Mouse (Mus musculus): ENCODE measurements around the gene Vps35l. TPM values are rescaled to one million over a fixed set of nuclear protein-coding genes. Genes with fewer than 3 reads are reported as not detected.
A peak's percentile ranks its signal among the peaks of the same experiment; 100 is the strongest.

Vps35l gene
- total and polyA plus RNA-seq, 2 experiments from 2014 or later, result 41.0 to 63.8 TPM

DNA sequence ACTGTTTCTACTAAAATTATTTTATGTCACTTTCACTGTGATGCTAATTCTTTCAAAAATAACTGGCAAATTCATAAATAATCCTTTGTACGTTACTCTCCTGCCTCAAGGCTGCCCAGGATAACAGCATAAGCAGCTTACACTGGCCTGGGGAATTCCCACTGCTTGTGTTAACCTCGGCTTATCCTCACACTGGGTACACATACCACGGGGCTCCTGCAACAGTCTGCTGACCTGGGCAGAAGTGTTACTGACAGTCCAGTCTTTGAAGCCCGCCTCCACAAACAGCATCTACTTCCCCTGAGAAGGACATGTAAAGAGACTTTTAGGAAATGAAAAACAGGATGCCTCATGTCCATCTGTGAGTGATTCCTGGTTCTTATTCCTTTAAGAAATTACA is 102.9 kb downstream of the Vps35l start:
- Histone ChIP-seq H3K4me2 (ENCODE audit: low read depth, low read length) (no peak overlapping the region), H3K27me3 (ENCODE audit: control insufficient read depth, insufficient read depth, low read length) (no peaks in the 10 kb centered on the region), H3K9ac (replicated peaks; ENCODE audit: low read depth, low read length) (no peak overlapping the region), H3K4me3 (ENCODE audit: low read depth, low read length) (no peak overlapping the region), H3K9me3 (replicated peaks; ENCODE audit: control insufficient read depth, low read length) (no peaks in the 10 kb centered on the region), H3K4me1 (ENCODE audit: control insufficient read depth, insufficient read depth) (no peaks in the 10 kb centered on the region; the same call in 1 of the 2 replicates), H3K27ac (ENCODE audit: low read depth) (no peak overlapping the region), H3K36me3 (replicated peaks; ENCODE audit: control insufficient read depth, insufficient read depth, low read length) (peaks cover 80% of the 10 kb centered on the region)
- no peak for DNase-seq (ENCODE audit: low spot score)
- WGBS, result 56% methylated on average over 4 of the region's 4 CpGs
- ATAC-seq (ENCODE audit: insufficient read depth, low read depth), result no peak
- no peak for TF ChIP-seq EP300 (IDR thresholded peaks at IDR 0.05; ENCODE audit: low read depth)
- TF ChIP-seq CTCF (IDR thresholded peaks at IDR 0.05; ENCODE audit: low read depth), result no peak

DNA sequence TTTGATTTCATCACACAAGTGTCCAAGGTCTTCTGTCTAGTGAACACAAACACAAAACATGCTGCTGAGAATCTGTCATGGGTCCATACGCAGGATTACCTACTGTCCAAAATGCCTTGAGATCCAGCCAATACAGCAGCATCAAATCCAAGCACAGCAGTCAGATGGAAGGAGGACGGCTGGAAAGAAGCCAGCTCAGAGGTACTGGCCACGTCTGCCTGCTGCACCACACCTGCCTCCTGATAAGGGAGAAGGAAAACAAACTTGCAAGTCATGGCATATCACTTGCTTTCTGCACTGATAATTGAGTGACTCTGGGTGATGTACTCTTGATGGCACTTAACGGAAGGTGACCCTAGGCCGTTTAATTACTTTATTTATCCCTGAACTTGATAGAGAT is 105.1 kb downstream of the Vps35l start:
- Histone ChIP-seq H3K27me3 (ENCODE audit: control insufficient read depth, insufficient read depth, low read length) (no peaks in the 10 kb centered on the region), H3K4me1 (ENCODE audit: control insufficient read depth, insufficient read depth) (peaks cover 19% of the 10 kb centered on the region), H3K4me2 (ENCODE audit: low read depth, low read length) (no peak overlapping the region), H3K9me3 (replicated peaks; ENCODE audit: control insufficient read depth, low read length) (no peaks in the 10 kb centered on the region), H3K36me3 (replicated peaks; ENCODE audit: control insufficient read depth, insufficient read depth, low read length) (peaks cover 76% of the 10 kb centered on the region), H3K9ac (replicated peaks; ENCODE audit: low read depth, low read length) (no peak overlapping the region), H3K27ac (ENCODE audit: low read depth) (no peak overlapping the region), H3K4me3 (ENCODE audit: low read depth, low read length) (no peak overlapping the region)
- 44% methylated on average over 5 of the region's 5 CpGs for WGBS
- TF ChIP-seq EP300 (IDR thresholded peaks at IDR 0.05; ENCODE audit: low read depth) (no peak), CTCF (IDR thresholded peaks at IDR 0.05; ENCODE audit: low read depth) (no peak)
- ATAC-seq (ENCODE audit: insufficient read depth, low read depth) (no peak), DNase-seq (ENCODE audit: low spot score) (no peak)

DNA sequence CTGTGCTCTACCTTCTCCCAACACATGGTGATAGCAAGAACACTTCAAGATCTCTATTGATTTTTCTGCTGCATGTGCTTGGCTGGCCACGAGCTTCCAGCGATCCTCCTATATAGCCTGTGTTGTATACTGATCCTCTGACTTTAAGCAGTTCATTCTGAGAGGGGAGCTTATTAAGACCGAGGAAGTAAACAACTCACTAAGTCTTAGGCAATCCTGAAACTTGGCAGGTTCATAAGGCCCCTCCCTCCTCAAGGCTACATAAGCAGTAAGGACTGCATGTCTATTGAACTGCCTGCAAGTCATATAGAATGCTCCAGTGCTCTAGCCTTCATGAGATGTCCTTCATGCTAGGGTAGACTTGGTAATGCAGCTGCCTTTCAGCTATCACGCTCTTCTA is 106.3 kb downstream of the Vps35l start:
- no peaks in the 10 kb centered on the region for H3K9me3 ChIP-seq (replicated peaks; ENCODE audit: control insufficient read depth, low read length)
- no peak overlapping the region for H3K9ac ChIP-seq (replicated peaks; ENCODE audit: low read depth, low read length)
- ATAC-seq (ENCODE audit: insufficient read depth, low read depth) (no peak), DNase-seq (ENCODE audit: low spot score) (no peak)
- peaks cover 72% of the 10 kb centered on the region for H3K36me3 ChIP-seq (replicated peaks; ENCODE audit: control insufficient read depth, insufficient read depth, low read length)
- H3K4me2 ChIP-seq (ENCODE audit: low read depth, low read length), result no peak overlapping the region
- TF ChIP-seq CTCF (IDR thresholded peaks at IDR 0.05; ENCODE audit: low read depth), result no peak
- TF ChIP-seq EP300 (IDR thresholded peaks at IDR 0.05; ENCODE audit: low read depth), result no peak
- H3K27me3 ChIP-seq (ENCODE audit: control insufficient read depth, insufficient read depth, low read length), result no peaks in the 10 kb centered on the region
- H3K27ac ChIP-seq (ENCODE audit: low read depth), result no peak overlapping the region
- peaks cover 25% of the 10 kb centered on the region for H3K4me1 ChIP-seq (ENCODE audit: control insufficient read depth, insufficient read depth)
- 89% methylated on average over 4 of the region's 4 CpGs for WGBS
- H3K4me3 ChIP-seq (ENCODE audit: low read depth, low read length), result no peak overlapping the region

DNA sequence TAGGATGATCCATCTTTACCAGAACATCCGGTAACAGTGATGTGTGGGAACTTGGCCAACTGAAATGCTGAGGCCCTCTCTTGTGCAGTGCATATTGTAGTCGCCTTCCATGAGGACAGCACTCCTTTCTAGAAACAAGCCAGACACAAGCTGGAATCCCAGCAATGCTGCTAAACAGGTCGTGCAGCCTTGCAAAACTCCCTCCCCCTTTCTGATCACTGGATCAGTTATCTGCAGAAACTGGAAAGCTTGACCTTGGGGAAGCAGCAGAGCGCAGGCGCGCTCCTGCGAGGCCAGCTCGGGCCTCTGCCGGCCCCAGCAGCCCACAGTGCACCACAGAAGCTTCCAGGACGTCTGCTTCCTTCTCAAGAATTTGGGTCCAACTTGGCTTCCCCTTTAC is 108.8 kb downstream of the Vps35l start:
- H3K4me1 ChIP-seq (ENCODE audit: control insufficient read depth, insufficient read depth), result peaks cover 25% of the 10 kb centered on the region
- no peak overlapping the region for H3K4me2 ChIP-seq (ENCODE audit: low read depth, low read length)
- no peak overlapping the region for H3K4me3 ChIP-seq (ENCODE audit: low read depth, low read length)
- TF ChIP-seq EP300 (IDR thresholded peaks at IDR 0.05; ENCODE audit: low read depth) (0 out of 2 replicates have a peak, but pooled peaks have one; percentile 46), CTCF (IDR thresholded peaks at IDR 0.05; ENCODE audit: low read depth) (no peak)
- peak; percentile 81 for ATAC-seq (ENCODE audit: insufficient read depth, low read depth)
- no peaks in the 10 kb centered on the region for H3K9me3 ChIP-seq (replicated peaks; ENCODE audit: control insufficient read depth, low read length)
- WGBS, result 21% methylated on average over 10 of the region's 10 CpGs
- H3K27me3 ChIP-seq (ENCODE audit: control insufficient read depth, insufficient read depth, low read length), result no peaks in the 10 kb centered on the region
- DNase-seq (ENCODE audit: low spot score), result peak; percentile 39
- peak overlapping the region; percentile 85 for H3K27ac ChIP-seq (ENCODE audit: low read depth)
- H3K36me3 ChIP-seq (replicated peaks; ENCODE audit: control insufficient read depth, insufficient read depth, low read length), result peaks cover 71% of the 10 kb centered on the region
- H3K9ac ChIP-seq (replicated peaks; ENCODE audit: low read depth, low read length), result 0 out of 2 replicates have a peak overlapping the region, but pooled peaks have one; percentile 8

DNA sequence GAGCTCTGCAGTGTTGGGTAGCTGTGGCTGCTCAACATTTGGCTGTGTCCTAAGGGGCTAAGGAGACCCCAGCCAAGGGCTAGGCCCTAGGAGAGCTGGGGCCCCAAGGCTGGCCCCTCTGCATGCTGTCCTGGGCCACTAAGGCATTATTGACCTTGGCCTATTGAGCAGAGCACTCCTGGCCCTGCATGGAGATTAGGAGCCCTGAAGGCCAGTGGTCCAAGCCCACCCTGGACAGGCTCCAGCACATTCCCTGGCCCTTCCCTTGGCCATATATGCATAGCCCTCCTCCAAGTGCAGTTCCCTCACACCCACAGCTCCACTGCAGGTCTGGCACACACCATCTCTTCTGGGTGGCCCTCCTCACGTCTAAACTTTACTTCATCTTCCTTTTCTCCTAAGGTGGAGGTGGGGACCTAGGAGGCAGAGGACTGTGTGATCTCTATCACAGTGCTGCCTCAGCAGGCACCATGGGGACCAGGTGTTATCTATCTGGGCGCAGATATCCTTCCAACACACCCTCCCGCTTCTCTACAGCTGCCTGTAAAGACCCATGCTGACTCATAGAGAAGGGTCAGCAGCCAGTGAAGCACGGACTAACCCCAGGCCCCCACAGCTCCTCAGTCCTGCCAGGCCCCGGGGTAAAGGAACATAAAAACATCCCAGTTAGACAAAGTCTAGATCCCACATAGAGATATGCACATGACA is 109.7 kb downstream of the Vps35l start:
- H3K4me3 ChIP-seq (ENCODE audit: low read depth, low read length), result no peak overlapping the region
- H3K4me2 ChIP-seq (ENCODE audit: low read depth, low read length), result no peak overlapping the region
- H3K9me3 ChIP-seq (replicated peaks; ENCODE audit: control insufficient read depth, low read length), result no peaks in the 10 kb centered on the region
- 0 out of 2 replicates have a peak, but pooled peaks have one; percentile 18 for ATAC-seq (ENCODE audit: insufficient read depth, low read depth)
- peaks cover 27% of the 10 kb centered on the region for H3K4me1 ChIP-seq (ENCODE audit: control insufficient read depth, insufficient read depth)
- H3K27me3 ChIP-seq (ENCODE audit: control insufficient read depth, insufficient read depth, low read length), result no peaks in the 10 kb centered on the region
- WGBS, result 61% methylated on average over 5 of the region's 5 CpGs
- peaks cover 62% of the 10 kb centered on the region for H3K36me3 ChIP-seq (replicated peaks; ENCODE audit: control insufficient read depth, insufficient read depth, low read length)
- no peak for TF ChIP-seq CTCF (IDR thresholded peaks at IDR 0.05; ENCODE audit: low read depth)
- no peak for TF ChIP-seq EP300 (IDR thresholded peaks at IDR 0.05; ENCODE audit: low read depth)
- H3K27ac ChIP-seq (ENCODE audit: low read depth), result peak overlapping the region; percentile 85
- 0 out of 2 replicates have a peak overlapping the region, but pooled peaks have one; percentile 8 for H3K9ac ChIP-seq (replicated peaks; ENCODE audit: low read depth, low read length)
- no peak for DNase-seq (ENCODE audit: low spot score)
